Comparison of ENCODE assay signal across 7 mouse cellular contexts in genomic region chr10:121498481-121498904, GRCm38 (mm10). TPM values are rescaled to one million over a fixed set of nuclear protein-coding genes. Genes with fewer than 3 reads are reported as not detected.
DNase-seq lines count a peak whose midpoint lies in the region; ATAC-seq lines count a peak whose summit lies in the region.

No protein-coding gene starts in this region.

- 70% methylated on average over 8 of the region's 8 CpGs for WGBS in forebrain, embryonic 13.5 days

- H3K4me1 ChIP-seq in forebrain, embryonic 13.5 days: peaks cover 11% of the 10 kb centered on the region

- no peak overlapping the region for H3K4me3 ChIP-seq in forebrain, embryonic 13.5 days

- peak overlapping the region; percentile 20; the same call in 1 of the 2 replicates for H3K27ac ChIP-seq in forebrain, embryonic 13.5 days

- ATAC-seq in forebrain, embryonic 13.5 days: no peak

- H3K9ac ChIP-seq in forebrain, embryonic 13.5 days: no peak overlapping the region

- H3K36me3 ChIP-seq in forebrain, embryonic 13.5 days (ENCODE audit: poor library complexity, severe bottlenecking): no peaks in the 10 kb centered on the region

- no peaks in the 10 kb centered on the region for H3K27me3 ChIP-seq in forebrain, embryonic 13.5 days

- peak; percentile 27 to 65 for DNase-seq in adrenal gland, postnatal 36 days
- DNase-seq in kidney, adult 9 months: peak; percentile 86
- peak; percentile 81 for DNase-seq in lung, postnatal 10 days
- no peak for DNase-seq in ovary, postnatal 14 days (ENCODE audit: low spot score)
- DNase-seq in B cell, adult 2 months: no peak
- no peak for DNase-seq in natural killer cell, adult 2 months (ENCODE audit: low spot score in 2 of 2)

- H3K4me2 ChIP-seq in forebrain, embryonic 13.5 days: no peak overlapping the region

- no peaks in the 10 kb centered on the region for H3K9me3 ChIP-seq in forebrain, embryonic 13.5 days (replicated peaks)

RNA-seq across cellular contexts. Expression of gene Rassf3, which starts 22.3 kb away (rescaled TPM):
- 10 to 100 TPM; 37.5 to 38.2 TPM for total RNA-seq in adrenal gland, postnatal 36 days (2021)
- 3.5 and 3.7 TPM in 2 replicates for polyA plus RNA-seq in forebrain, embryonic 13.5 days (2015; fragmentation: Nextera tagmentation; extraction: Ambion mirVana)

Comparison
In these comparisons a context has a peak if more than half of its experiments do, and no peak if none do; other contexts are left out.
1. DNase-seq: peak in adrenal gland, postnatal 36 days (2 of 2), kidney, adult 9 months (single experiment) and lung, postnatal 10 days (single experiment); none in ovary, postnatal 14 days (single experiment), B cell, adult 2 months (0 of 2) and natural killer cell, adult 2 months (0 of 2).